Mouse (Mus musculus): Measurements from ENCODE around the gene Iqcf1. TPM values are rescaled to one million over a fixed set of nuclear protein-coding genes. Genes with fewer than 3 reads are reported as not detected.

The Iqcf1 gene
- total and polyA plus RNA-seq, 2 experiments from 2014 or later = not detected

- H3K4me2 ChIP-seq (ENCODE audit: low read depth, low read length, poor library complexity, severe bottlenecking) = no peak overlapping the region
- H3K27me3 ChIP-seq (ENCODE audit: insufficient read depth, low read length) = no peaks in the 10 kb centered on the region
- H3K4me3 ChIP-seq (ENCODE audit: low read depth, low read length) = no peak overlapping the region
- no peak for DNase-seq (ENCODE audit: low spot score)
- no peaks in the 10 kb centered on the region for H3K36me3 ChIP-seq (ENCODE audit: insufficient read depth, low read length)
- WGBS = 78% methylated on average over 5 of the region's 5 CpGs
- TF ChIP-seq CTCF (IDR thresholded peaks at IDR 0.05) = no peak
- peaks cover 5% of the 10 kb centered on the region; the same call in 1 of the 2 replicates for H3K4me1 ChIP-seq (ENCODE audit: insufficient read depth, low read length)
- H3K27ac ChIP-seq (ENCODE audit: low read depth, low read length) = no peak overlapping the region
- no peak for ATAC-seq (ENCODE audit: low FRiP score)
- H3K9ac ChIP-seq (replicated peaks; ENCODE audit: low read length, poor library complexity, severe bottlenecking) = no peak overlapping the region
- H3K9me3 ChIP-seq (ENCODE audit: low read length) = no peaks in the 10 kb centered on the region
Observed at GRCm38 (mm10) chr9:106473753-106474105, 26.0 kb upstream of the Iqcf1 start.

GRCm38 (mm10) chr9:106474456-106474855 lies 25.3 kb upstream of the Iqcf1 start:
- Histone ChIP-seq H3K4me2 (ENCODE audit: low read depth, low read length, poor library complexity, severe bottlenecking) (no peak overlapping the region), H3K9me3 (ENCODE audit: low read length) (no peaks in the 10 kb centered on the region), H3K4me1 (ENCODE audit: insufficient read depth, low read length) (peaks cover 5% of the 10 kb centered on the region; the same call in 1 of the 2 replicates), H3K27ac (ENCODE audit: low read depth, low read length) (no peak overlapping the region), H3K9ac (replicated peaks; ENCODE audit: low read length, poor library complexity, severe bottlenecking) (no peak overlapping the region), H3K27me3 (ENCODE audit: insufficient read depth, low read length) (no peaks in the 10 kb centered on the region), H3K36me3 (ENCODE audit: insufficient read depth, low read length) (no peaks in the 10 kb centered on the region), H3K4me3 (ENCODE audit: low read depth, low read length) (no peak overlapping the region)
- peak; percentile 59 for DNase-seq (ENCODE audit: low spot score)
- ATAC-seq (ENCODE audit: low FRiP score) = no peak
- TF ChIP-seq CTCF (IDR thresholded peaks at IDR 0.05) = peak; percentile 66
- 9% methylated on average over 6 of the region's 6 CpGs for WGBS

DNA sequence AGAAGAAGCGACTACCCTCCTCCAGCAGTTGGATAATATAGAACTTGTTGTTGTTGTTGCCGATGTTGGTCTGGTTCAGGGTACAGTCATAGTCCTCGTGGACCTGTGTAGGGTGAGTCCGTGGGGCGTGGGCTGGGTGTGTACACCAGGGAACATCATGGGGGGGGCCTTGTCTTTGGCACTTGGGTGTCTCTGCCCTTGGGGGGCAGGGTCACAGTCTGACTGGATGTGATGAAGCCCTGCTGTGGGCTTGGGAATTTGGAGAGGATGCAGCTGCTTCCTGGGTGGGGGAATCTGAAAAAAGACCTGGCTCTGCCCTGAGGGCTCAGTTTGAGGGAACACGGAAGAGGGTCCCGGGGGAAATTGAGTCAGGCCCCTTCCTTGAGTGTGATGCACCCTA lies 24.7 kb upstream of the Iqcf1 start:
- no peaks in the 10 kb centered on the region for H3K9me3 ChIP-seq (ENCODE audit: low read length)
- H3K9ac ChIP-seq (replicated peaks; ENCODE audit: low read length, poor library complexity, severe bottlenecking) = no peak overlapping the region
- H3K4me2 ChIP-seq (ENCODE audit: low read depth, low read length, poor library complexity, severe bottlenecking) = no peak overlapping the region
- 62% methylated on average over 7 of the region's 7 CpGs for WGBS
- H3K27ac ChIP-seq (ENCODE audit: low read depth, low read length) = no peak overlapping the region
- TF ChIP-seq CTCF (IDR thresholded peaks at IDR 0.05) = no peak
- H3K4me1 ChIP-seq (ENCODE audit: insufficient read depth, low read length) = peaks cover 5% of the 10 kb centered on the region; the same call in 1 of the 2 replicates
- no peaks in the 10 kb centered on the region for H3K36me3 ChIP-seq (ENCODE audit: insufficient read depth, low read length)
- H3K4me3 ChIP-seq (ENCODE audit: low read depth, low read length) = no peak overlapping the region
- ATAC-seq (ENCODE audit: low FRiP score) = no peak
- DNase-seq (ENCODE audit: low spot score) = no peak
- H3K27me3 ChIP-seq (ENCODE audit: insufficient read depth, low read length) = no peaks in the 10 kb centered on the region

- 93% methylated on average over 10 of the region's 10 CpGs for WGBS
- peak within 1 kb of the TSS; percentile 19 for H3K4me2 ChIP-seq (ENCODE audit: low read depth, low read length, poor library complexity, severe bottlenecking)
- no peak for DNase-seq (ENCODE audit: low spot score)
- no peak within 1 kb of the TSS for H3K9ac ChIP-seq (replicated peaks; ENCODE audit: low read length, poor library complexity, severe bottlenecking)
- peak within 1 kb of the TSS; percentile 12 for H3K27ac ChIP-seq (ENCODE audit: low read depth, low read length)
- TF ChIP-seq CTCF (IDR thresholded peaks at IDR 0.05) = no peak
- H3K9me3 ChIP-seq (ENCODE audit: low read length) = no peaks in the 10 kb centered on the region
- no peak within 1 kb of the TSS; the same call in 1 of the 2 replicates for H3K4me3 ChIP-seq (ENCODE audit: low read depth, low read length)
- H3K4me1 ChIP-seq (ENCODE audit: insufficient read depth, low read length) = peaks cover 5% of the 10 kb centered on the region; the same call in 1 of the 2 replicates
- H3K36me3 ChIP-seq (ENCODE audit: insufficient read depth, low read length) = 0 out of 2 replicates have a peak, but pooled peaks cover under 1% of the 10 kb centered on the region
- no peak for ATAC-seq (ENCODE audit: low FRiP score)
- no peaks in the 10 kb centered on the region for H3K27me3 ChIP-seq (ENCODE audit: insufficient read depth, low read length)
Observed at GRCm38 (mm10) chr9:106475663-106476001, 24.1 kb upstream of the Iqcf1 start, which contains the start of gene Rrp9. Gene Rrp9 (plus strand): TSS chr9:106475963.

DNA sequence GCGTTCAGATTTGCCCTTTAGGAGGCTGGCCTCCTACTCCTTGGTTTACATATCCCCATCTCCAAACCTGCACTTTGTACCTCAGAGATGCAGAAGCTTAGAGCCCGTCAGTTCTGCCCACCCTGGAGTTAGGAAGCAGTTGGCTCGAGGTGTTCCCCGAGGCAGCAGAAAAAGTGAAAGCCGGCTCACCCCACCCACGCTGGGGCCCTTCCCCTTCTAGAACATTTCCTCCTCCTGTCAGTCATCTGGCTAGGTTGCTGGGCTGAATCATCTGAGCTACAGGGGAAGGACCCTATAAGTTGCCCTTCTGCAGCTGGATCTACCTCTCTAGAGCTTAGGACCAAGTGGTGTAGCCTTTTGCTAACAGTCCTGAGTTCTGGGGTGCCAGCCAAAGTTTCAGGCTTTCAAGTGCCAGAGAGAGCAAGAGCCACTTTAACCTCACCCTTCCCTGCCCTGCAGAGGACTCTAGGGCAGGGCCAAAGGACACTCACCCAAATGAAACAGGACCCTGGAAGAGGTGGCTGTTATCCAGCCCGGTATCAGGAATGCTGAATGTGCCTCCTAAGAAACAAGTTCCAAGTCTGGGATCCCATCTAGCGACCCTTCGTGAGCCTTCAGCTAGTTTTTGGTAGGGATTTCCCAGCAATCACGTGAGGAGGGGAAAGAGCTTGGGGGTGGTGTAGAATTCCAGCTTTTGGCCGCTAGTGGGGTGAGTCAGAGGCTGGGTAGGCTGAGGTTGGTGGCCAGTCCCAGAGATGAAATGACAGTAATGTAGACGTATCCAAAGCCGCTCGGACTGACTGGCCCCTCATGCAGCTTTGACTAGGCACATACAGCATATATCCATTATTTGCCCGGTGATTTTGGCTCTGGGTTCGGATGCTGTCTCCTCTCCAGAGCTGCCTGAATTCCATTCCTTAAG lies 23.5 kb upstream of the Iqcf1 start:
- Histone ChIP-seq H3K9me3 (ENCODE audit: low read length) (no peaks in the 10 kb centered on the region), H3K4me2 (ENCODE audit: low read depth, low read length, poor library complexity, severe bottlenecking) (peak overlapping the region; percentile 19), H3K9ac (replicated peaks; ENCODE audit: low read length, poor library complexity, severe bottlenecking) (no peak overlapping the region), H3K36me3 (ENCODE audit: insufficient read depth, low read length) (0 out of 2 replicates have a peak, but pooled peaks cover 7% of the 10 kb centered on the region), H3K4me3 (ENCODE audit: low read depth, low read length) (no peak overlapping the region; the same call in 1 of the 2 replicates), H3K27ac (ENCODE audit: low read depth, low read length) (peak overlapping the region; percentile 12), H3K27me3 (ENCODE audit: insufficient read depth, low read length) (no peaks in the 10 kb centered on the region), H3K4me1 (ENCODE audit: insufficient read depth, low read length) (peaks cover 5% of the 10 kb centered on the region; the same call in 1 of the 2 replicates)
- no peak for TF ChIP-seq CTCF (IDR thresholded peaks at IDR 0.05)
- DNase-seq (ENCODE audit: low spot score) (peak; percentile 30), ATAC-seq (ENCODE audit: low FRiP score) (no peak; the same call in 1 of the 2 replicates)
- WGBS = 30% methylated on average over 16 of the region's 16 CpGs

- H3K27me3 ChIP-seq (ENCODE audit: insufficient read depth, low read length) = no peaks in the 10 kb centered on the region
- no peaks in the 10 kb centered on the region for H3K9me3 ChIP-seq (ENCODE audit: low read length)
- peak; percentile 99 for TF ChIP-seq CTCF (IDR thresholded peaks at IDR 0.05)
- peaks cover 5% of the 10 kb centered on the region; the same call in 1 of the 2 replicates for H3K4me1 ChIP-seq (ENCODE audit: insufficient read depth, low read length)
- DNase-seq (ENCODE audit: low spot score) (peak; percentile 100), ATAC-seq (ENCODE audit: low FRiP score) (peak; percentile 98)
- H3K27ac ChIP-seq (ENCODE audit: low read depth, low read length) = peak within 1 kb of the TSS; percentile 21
- peak within 1 kb of the TSS; percentile 61 for H3K4me2 ChIP-seq (ENCODE audit: low read depth, low read length, poor library complexity, severe bottlenecking)
- peak within 1 kb of the TSS; percentile 58 for H3K4me3 ChIP-seq (ENCODE audit: low read depth, low read length)
- peaks cover 12% of the 10 kb centered on the region for H3K36me3 ChIP-seq (ENCODE audit: insufficient read depth, low read length)
- WGBS = under 1% methylated on average over 41 of the region's 41 CpGs
- H3K9ac ChIP-seq (replicated peaks; ENCODE audit: low read length, poor library complexity, severe bottlenecking) = peak within 1 kb of the TSS; percentile 62
Observed at GRCm38 (mm10) chr9:106476924-106477484, 22.8 kb upstream of the Iqcf1 start, which contains the start of gene Parp3. Gene Parp3 (minus strand): TSS chr9:106476949.
